Mouse (Mus musculus) stomach, embryonic 14.5 days (tissue): ENCODE data around the gene Lrrc42. TPM values are rescaled to one million over a fixed set of nuclear protein-coding genes. Genes with fewer than 3 reads are reported as not detected.

Experiments used
- ATAC-seq: fragments of 200-750 bp; cut with Nextera tagmentation; 2 replicates; pipeline ENCODE4 v1.8.0; 2017; ENCODE audit warnings: low read depth, moderate TSS enrichment; ENCODE audit not compliant: insufficient number of reproducible peaks, insufficient read depth, low FRiP score
- H3K27ac ChIP-seq: fragments of 300-500 bp; sonication (generic); 2 replicates; pipeline ENCODE4 v1.5.1; 2014; ENCODE audit warnings: mild to moderate bottlenecking, low read length, moderate library complexity, mixed read lengths
- H3K27me3 ChIP-seq: fragments of 300-500 bp; sonication (generic); 2 replicates; pipeline ENCODE4 v1.6.1; 2014; ENCODE audit warnings: low read length, control low read depth, mixed read lengths; ENCODE audit not compliant: control insufficient read depth, insufficient read depth
- H3K36me3 ChIP-seq: fragments of 300-500 bp; sonication (generic); 2 replicates; pipeline ENCODE4 v1.6.1; 2014; ENCODE audit warnings: mild to moderate bottlenecking, control low read depth, low read length, moderate library complexity, mixed read lengths; ENCODE audit not compliant: control insufficient read depth, insufficient read depth
- H3K4me1 ChIP-seq: fragments of 300-500 bp; sonication (generic); 2 replicates; pipeline ENCODE4 v1.6.1; 2014; ENCODE audit warnings: low read length, control low read depth, mixed read lengths; ENCODE audit not compliant: control insufficient read depth, insufficient read depth
- H3K4me2 ChIP-seq: fragments of 300-500 bp; sonication (generic); replicated peaks from 2 replicates; pipeline ENCODE4 v1.6.1; 2014; ENCODE audit warnings: low read depth, low read length, control low read depth
- H3K4me3 ChIP-seq: fragments of 300-500 bp; sonication (generic); 2 replicates; pipeline ENCODE4 v1.5.1; 2014; ENCODE audit warnings: low read depth, low read length, control low read depth
- H3K9ac ChIP-seq: fragments of 300-500 bp; sonication (generic); replicated peaks from 2 replicates; pipeline ENCODE4 v1.6.1; 2014; ENCODE audit warnings: low read depth, mild to moderate bottlenecking, control low read depth, low read length, moderate library complexity, mixed read lengths
- H3K9me3 ChIP-seq: fragments of 300-500 bp; sonication (generic); 2 replicates; pipeline ENCODE4 v1.6.1; 2016; ENCODE audit warnings: low read depth, low read length, control low read depth; ENCODE audit not compliant: control insufficient read depth
- WGBS: fragments of 180-500 bp; shearing (Covaris S2); extraction: QIAGEN DNeasy Blood & Tissue Kit; methylation state at CpG from one replicate; pipeline ENCODE4 v1.1.7; 2014; 5-methylcytosine and 5-hydroxymethylcytosine counted together
- polyA plus RNA-seq: library from polyadenylated mRNA; unstranded; fragments of >200 nt; fragmentation: Nextera tagmentation; extraction: Ambion mirVana; gene quantifications from 2 replicates; pipeline ENCODE4 v1.2.1, GENCODE M21; 2014

The Lrrc42 gene
- polyA plus RNA-seq, 1 experiment from 2014 or later, result 70.4 TPM

DNA sequence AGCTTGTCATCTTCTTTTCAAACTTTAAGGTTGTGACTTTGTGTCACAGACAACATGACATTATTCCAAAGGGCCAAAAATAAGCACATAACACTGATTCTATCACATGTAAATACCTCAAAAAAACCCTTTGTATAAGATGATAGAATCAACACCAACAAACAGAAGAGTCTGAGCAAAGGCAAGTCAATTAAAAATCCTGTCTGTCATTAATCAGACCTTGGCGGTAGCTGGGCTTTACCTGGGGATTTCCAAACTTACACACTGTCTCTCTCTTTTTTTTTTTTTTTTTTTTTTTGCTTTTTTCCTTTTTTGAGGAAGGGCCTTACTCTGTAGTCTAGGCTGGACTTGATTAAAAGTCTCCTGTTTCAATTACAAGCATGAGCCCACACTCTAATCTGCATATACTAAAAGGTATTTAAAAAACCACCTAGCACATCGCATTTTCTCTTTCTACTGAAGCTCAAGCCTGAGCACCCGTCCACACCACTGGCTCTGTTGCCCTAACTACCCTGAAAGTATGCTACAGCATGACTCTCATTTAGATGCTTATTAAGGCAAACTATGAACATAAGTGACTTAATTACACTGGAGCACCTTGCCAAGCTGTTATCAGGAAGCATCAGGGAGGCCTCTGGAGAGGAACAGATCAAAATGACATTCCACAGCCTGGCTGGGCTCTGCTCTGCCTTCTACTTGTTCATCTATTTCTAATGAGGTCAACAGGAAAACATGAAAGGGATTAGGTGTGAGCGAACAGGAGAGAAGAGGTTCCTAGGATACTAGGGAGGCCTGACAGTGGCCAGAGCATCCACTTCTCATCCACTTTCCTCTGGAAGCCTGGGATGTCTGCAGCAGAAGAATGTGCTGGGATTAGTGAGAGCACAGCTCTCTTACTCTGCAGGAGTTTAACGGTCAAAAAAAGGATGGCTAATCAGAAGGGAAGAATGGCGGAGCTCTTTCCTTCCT lies 9.7 kb downstream of the Lrrc42 start:
- no peaks in the 10 kb centered on the region for H3K4me1 ChIP-seq
- no peak for ATAC-seq
- WGBS, result 75% methylated on average over 6 of the region's 6 CpGs
- no peak overlapping the region for H3K4me2 ChIP-seq
- no peaks in the 10 kb centered on the region for H3K9me3 ChIP-seq
- H3K27me3 ChIP-seq, result no peaks in the 10 kb centered on the region
- no peak overlapping the region for H3K9ac ChIP-seq
- H3K27ac ChIP-seq, result no peak overlapping the region
- peaks cover 24% of the 10 kb centered on the region for H3K36me3 ChIP-seq
- H3K4me3 ChIP-seq, result no peak overlapping the region

DNA sequence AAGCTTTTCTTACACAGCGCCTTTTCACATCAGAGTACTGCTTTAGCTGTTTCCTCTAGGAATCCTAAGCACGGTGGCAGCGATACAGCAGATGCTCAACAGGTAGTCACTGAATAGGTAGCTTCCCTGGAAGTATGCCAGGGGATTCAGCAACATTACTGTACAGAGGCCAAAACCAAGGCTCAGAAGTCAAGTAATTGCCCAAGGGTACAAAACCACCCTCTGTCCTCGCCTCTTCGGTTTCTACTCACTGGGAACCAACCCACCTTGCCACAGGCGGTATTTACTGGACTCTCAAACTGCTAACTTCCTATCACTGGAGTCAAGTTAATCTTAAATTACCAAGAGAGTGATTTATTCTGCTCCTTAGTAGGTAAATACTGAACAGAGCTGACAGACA lies 13.1 kb downstream of the Lrrc42 start:
- Histone ChIP-seq H3K4me3 (no peak overlapping the region), H3K4me1 (no peaks in the 10 kb centered on the region), H3K9me3 (no peaks in the 10 kb centered on the region), H3K36me3 (peaks cover 43% of the 10 kb centered on the region), H3K9ac (no peak overlapping the region), H3K27me3 (no peaks in the 10 kb centered on the region), H3K27ac (no peak overlapping the region), H3K4me2 (no peak overlapping the region)
- 97% methylated on average over 6 of the region's 6 CpGs for WGBS
- ATAC-seq, result no peak

DNA sequence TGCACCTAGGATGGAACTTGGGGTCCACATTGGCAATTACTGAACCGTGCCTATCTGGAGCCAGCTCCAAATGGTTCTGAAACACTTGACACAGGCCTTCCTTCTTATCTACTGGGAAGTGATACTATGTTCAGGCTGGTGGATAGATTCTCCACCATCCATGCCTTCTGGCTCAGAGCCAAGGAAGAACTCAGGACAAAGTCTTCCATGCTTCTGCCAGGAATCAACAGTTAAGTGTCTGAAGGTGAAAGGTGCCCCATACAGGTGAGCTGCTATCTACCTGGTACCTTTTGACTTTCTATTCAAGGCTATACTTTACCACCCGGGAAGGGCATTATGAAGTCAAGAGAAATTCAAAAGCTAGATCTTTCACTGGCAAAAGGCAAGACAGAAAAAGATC lies 15.1 kb downstream of the Lrrc42 start:
- no peak overlapping the region for H3K4me2 ChIP-seq
- H3K9ac ChIP-seq, result no peak overlapping the region
- H3K4me1 ChIP-seq, result no peaks in the 10 kb centered on the region
- no peak overlapping the region for H3K27ac ChIP-seq
- peaks cover 56% of the 10 kb centered on the region for H3K36me3 ChIP-seq
- no peak for ATAC-seq
- no peaks in the 10 kb centered on the region for H3K27me3 ChIP-seq
- H3K9me3 ChIP-seq, result no peaks in the 10 kb centered on the region
- 96% methylated on average over 2 of the region's 2 CpGs for WGBS
- no peak overlapping the region for H3K4me3 ChIP-seq

DNA sequence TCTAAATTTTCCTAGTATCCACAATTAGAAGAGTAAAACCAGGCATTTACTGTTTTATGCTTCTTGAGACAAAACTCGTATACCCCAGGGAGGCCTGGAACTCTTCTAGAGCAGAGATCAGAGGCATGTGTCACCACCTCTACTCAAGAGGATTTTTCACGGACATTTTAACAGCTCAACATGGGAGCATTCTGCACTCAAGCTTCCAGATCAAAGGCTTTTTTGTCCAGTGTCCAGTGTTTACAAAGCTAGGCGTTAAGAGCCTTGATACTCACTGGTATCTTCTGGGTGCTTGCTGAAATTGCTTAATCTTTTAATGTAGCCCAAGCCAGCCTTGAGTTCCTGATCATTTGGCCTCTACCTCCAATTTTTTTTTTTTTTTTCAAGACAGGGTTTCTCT lies 21.1 kb downstream of the Lrrc42 start:
- Histone ChIP-seq H3K4me3 (no peak overlapping the region), H3K36me3 (peaks cover 35% of the 10 kb centered on the region), H3K4me1 (no peaks in the 10 kb centered on the region), H3K27ac (no peak overlapping the region), H3K9ac (no peak overlapping the region), H3K4me2 (no peak overlapping the region), H3K27me3 (no peaks in the 10 kb centered on the region), H3K9me3 (no peaks in the 10 kb centered on the region)
- ATAC-seq, result no peak
- 60% methylated on average over 3 of the region's 3 CpGs for WGBS

DNA sequence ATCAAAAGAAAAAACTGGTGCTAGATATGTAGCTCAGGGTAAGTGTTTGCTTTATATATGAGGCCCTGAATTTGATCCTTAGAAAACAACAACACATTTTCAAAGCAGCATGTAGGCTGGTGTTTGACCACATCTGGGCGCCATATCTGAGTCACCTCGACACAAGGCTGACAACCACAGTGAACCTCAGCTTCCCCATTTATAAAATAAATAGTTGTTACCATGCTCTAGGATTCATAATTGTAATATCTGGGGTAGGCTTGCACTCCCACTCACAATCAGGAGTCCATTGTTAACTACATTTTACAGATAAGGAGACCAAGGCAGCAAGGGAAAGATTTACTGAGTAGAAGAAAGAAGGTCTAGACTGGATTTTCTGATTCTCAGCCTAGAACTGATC lies 27.0 kb downstream of the Lrrc42 start:
- H3K4me1 ChIP-seq, result no peaks in the 10 kb centered on the region
- no peaks in the 10 kb centered on the region for H3K27me3 ChIP-seq
- H3K9ac ChIP-seq, result no peak overlapping the region
- no peak overlapping the region for H3K27ac ChIP-seq
- no peaks in the 10 kb centered on the region for H3K9me3 ChIP-seq
- ATAC-seq, result no peak
- H3K36me3 ChIP-seq, result no peaks in the 10 kb centered on the region
- H3K4me2 ChIP-seq, result no peak overlapping the region
- no peak overlapping the region for H3K4me3 ChIP-seq
- WGBS, result 88% methylated on average over 2 of the region's 2 CpGs

DNA sequence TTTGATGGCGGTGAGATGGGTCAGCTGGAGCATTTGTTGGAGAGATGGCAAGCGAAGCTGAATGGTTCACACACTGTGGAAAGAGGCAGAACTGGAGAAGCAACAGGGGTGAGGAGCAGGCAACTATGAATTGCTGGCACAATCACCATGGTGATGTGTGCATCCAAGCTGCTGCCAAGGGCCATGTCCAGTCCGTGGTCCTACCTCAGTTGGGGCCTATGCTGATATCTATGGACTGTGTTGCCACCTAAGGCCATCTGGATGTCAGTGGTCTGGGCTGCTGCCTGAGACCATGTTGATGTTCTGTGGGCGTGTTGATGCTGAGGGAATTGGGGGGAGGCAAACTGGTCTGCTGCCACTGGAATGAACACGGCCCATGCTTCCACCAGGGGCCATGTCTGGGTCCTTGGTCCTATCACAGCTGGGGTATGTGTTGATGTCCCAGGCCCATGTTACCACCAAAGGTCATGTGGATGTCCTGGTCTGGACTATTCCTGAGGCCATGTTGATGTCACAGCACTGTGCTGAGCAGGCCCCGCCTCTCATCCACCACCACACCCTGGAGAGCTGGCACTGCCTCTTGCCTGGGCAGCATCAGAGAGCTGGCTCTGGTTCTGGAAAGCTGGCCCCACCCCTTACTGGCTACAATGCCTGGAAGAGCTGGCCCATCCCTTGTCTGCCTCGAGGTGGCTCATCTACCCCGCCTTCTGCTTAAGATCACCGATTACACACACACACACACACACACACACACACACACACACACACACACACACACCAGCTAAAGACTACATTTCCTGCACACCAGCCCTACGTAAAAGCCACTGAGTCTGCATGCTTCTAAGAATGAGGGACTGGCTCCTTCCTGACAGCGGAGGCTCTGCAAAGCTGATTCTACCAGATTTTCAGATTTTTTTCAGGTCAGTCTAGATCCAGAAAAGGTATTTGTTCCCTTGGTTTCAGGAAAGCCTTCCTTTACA lies 29.8 kb downstream of the Lrrc42 start:
- Histone ChIP-seq H3K27me3 (no peaks in the 10 kb centered on the region), H3K36me3 (no peaks in the 10 kb centered on the region), H3K9ac (no peak overlapping the region), H3K9me3 (no peaks in the 10 kb centered on the region), H3K4me3 (no peak overlapping the region), H3K4me2 (no peak overlapping the region), H3K4me1 (no peaks in the 10 kb centered on the region), H3K27ac (no peak overlapping the region)
- whole genome bisulfite sequencing, result 76% methylated on average over 11 of the region's 11 CpGs
- peak; percentile 56; the same call in 1 of the 2 replicates for ATAC-seq

DNA sequence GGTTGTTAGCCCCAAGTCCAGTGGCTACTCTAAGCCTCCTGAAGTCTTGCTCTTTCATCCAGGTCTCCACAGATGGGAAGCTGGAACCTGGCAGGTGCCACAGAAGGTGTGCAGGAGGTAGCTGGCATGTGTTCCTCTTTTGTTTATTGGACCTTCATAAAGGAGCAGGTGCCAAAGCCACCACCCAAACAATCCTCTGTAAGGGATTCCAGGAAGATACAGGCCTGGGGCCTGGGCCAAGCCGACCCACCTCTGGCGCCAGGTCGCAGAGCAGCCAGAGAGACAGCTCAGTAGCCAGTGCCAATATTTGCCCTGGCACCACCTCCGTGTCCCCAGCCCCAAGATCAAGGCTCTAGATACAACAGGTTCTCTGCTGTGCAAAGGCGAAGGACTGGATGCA lies 31.8 kb downstream of the Lrrc42 start:
- ATAC-seq, result no peak
- 84% methylated on average over 5 of the region's 5 CpGs for WGBS
- Histone ChIP-seq H3K4me1 (no peaks in the 10 kb centered on the region), H3K36me3 (no peaks in the 10 kb centered on the region), H3K27me3 (no peaks in the 10 kb centered on the region), H3K4me2 (no peak overlapping the region), H3K27ac (no peak overlapping the region), H3K4me3 (no peak overlapping the region), H3K9ac (no peak overlapping the region), H3K9me3 (no peaks in the 10 kb centered on the region)

DNA sequence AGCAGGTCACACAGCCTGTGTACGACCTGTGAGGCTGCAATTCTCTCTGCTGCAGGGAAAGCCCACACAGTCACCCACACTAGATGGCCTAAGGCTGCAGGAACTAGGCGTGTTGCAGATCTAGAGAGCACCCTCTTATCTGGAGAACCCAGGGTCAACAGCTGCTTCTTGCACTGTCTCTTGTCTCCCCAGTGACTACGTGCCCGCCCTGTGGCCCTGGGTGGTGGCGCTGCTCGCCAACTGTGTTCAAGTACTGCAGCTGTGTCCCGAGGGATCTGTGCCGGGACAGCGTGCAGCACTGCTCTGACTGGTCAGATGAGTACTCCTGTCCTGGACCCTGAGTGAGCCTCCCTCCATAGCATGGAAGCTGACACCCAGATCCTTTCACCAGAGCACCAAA lies 35.8 kb downstream of the Lrrc42 start:
- H3K9ac ChIP-seq, result no peak overlapping the region
- WGBS, result 76% methylated on average over 9 of the region's 9 CpGs
- H3K4me1 ChIP-seq, result 0 out of 2 replicates have a peak, but pooled peaks cover 3% of the 10 kb centered on the region
- no peaks in the 10 kb centered on the region for H3K9me3 ChIP-seq
- peak; percentile 66; the same call in 1 of the 2 replicates for ATAC-seq
- H3K27me3 ChIP-seq, result no peaks in the 10 kb centered on the region
- no peak overlapping the region for H3K4me3 ChIP-seq
- no peaks in the 10 kb centered on the region for H3K36me3 ChIP-seq
- no peak overlapping the region for H3K4me2 ChIP-seq
- no peak overlapping the region for H3K27ac ChIP-seq
